Mouse (Mus musculus) midbrain, postnatal 0 days (tissue): ENCODE data around the gene Rere. TPM values are rescaled to one million over a fixed set of nuclear protein-coding genes. Genes with fewer than 3 reads are reported as not detected.
"Not testable (repeated sequence)": the region's sequence is repeated elsewhere in the genome, so short reads cannot be mapped to it uniquely, and the experiment has no call there.

Experiments used
- ATAC-seq: fragments of 200-750 bp; cut with Nextera tagmentation; 2 replicates; pipeline ENCODE4 v1.8.0; 2017; ENCODE audit warnings: moderate number of reproducible peaks, mild to moderate bottlenecking, moderate TSS enrichment, moderate library complexity; ENCODE audit not compliant: low FRiP score
- DNase-seq: peaks from one replicate; pipeline ENCODE4 v3.0.0-alpha.2; 2015; ENCODE audit warnings: low spot score
- H3K27ac ChIP-seq: fragments of 300-500 bp; sonication (generic); 2 replicates; pipeline ENCODE4 v1.5.1; 2014; ENCODE audit warnings: low read depth, mild to moderate bottlenecking, low read length, mixed read lengths
- H3K27me3 ChIP-seq: fragments of 300-500 bp; sonication (generic); 2 replicates; pipeline ENCODE4 v1.6.1; 2014; ENCODE audit warnings: low read length, control low read depth, mixed read lengths; ENCODE audit not compliant: insufficient read depth
- H3K36me3 ChIP-seq: fragments of 300-500 bp; sonication (generic); 2 replicates; pipeline ENCODE4 v1.6.1; 2014; ENCODE audit warnings: low read length, control low read depth, mixed read lengths; ENCODE audit not compliant: insufficient read depth
- H3K4me1 ChIP-seq: fragments of 300-500 bp; sonication (generic); 2 replicates; pipeline ENCODE4 v1.6.1; 2014; ENCODE audit warnings: mild to moderate bottlenecking, control low read depth, antibody characterized with exemption, low read length, mixed read lengths; ENCODE audit not compliant: insufficient read depth
- H3K4me2 ChIP-seq: fragments of 300-500 bp; sonication (generic); 2 replicates; pipeline ENCODE4 v1.6.1; 2014; ENCODE audit warnings: low read depth, mild to moderate bottlenecking, low read length, mixed read lengths; ENCODE audit not compliant: poor library complexity, severe bottlenecking
- H3K4me3 ChIP-seq: fragments of 300-500 bp; sonication (generic); 2 replicates; pipeline ENCODE4 v1.5.1; 2014; ENCODE audit warnings: low read depth, mild to moderate bottlenecking, low read length, moderate library complexity
- H3K9ac ChIP-seq: fragments of 300-500 bp; sonication (generic); replicated peaks from 2 replicates; pipeline ENCODE4 v1.6.1; 2014; ENCODE audit warnings: mild to moderate bottlenecking, low read length, moderate library complexity, mixed read lengths; ENCODE audit not compliant: poor library complexity, severe bottlenecking
- H3K9me3 ChIP-seq: fragments of 300-500 bp; sonication (generic); 2 replicates; pipeline ENCODE4 v1.6.1; 2016; ENCODE audit warnings: low read length, control low read depth
- CTCF ChIP-seq: IDR thresholded peaks from 2 replicates; pipeline ENCODE4 v1.5.1; 2016; ENCODE audit warnings: antibody characterized with exemption, mild to moderate bottlenecking
- WGBS: fragments of 180-500 bp; shearing (Covaris S2); extraction: QIAGEN DNeasy Blood & Tissue Kit; methylation state at CpG from one replicate; pipeline ENCODE4 v1.1.7; 2014; 5-methylcytosine and 5-hydroxymethylcytosine counted together
- polyA plus RNA-seq: library from polyadenylated mRNA; unstranded; fragments of >200 nt; fragmentation: Nextera tagmentation; extraction: Ambion mirVana; gene quantifications from 2 replicates; pipeline ENCODE4 v1.2.1, GENCODE M21; 2015
- total RNA-seq: library from RNA; depleted of rRNA; stranded (reverse); fragments of >200 nt; gene quantifications from 2 replicates; pipeline ENCODE4 v1.2.3, GENCODE M21; 2014

Gene Rere
- total and polyA plus RNA-seq, 2 experiments from 2014 or later: 22.7 to 36.8 TPM

DNA sequence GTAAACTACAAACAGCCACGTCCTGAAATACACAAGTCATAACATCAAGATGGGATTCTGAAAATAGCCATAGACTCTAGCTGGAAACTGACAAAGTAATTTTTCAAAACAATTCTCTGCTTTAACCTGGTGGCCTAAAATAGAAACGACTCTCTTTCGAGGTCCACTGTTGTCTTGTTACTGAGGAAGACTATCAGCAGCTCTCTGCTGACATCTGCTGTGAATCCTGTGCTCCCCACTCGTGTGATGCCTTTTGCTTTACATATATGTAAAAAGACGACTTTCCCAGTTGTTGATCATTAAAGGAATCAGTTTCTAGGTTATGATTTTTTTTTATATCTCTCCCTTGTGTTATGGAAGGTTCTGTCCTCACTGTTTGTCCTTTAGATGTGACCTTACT lies 194.8 kb downstream of the Rere start:
- ATAC-seq: no peak
- Histone ChIP-seq H3K4me3 (no peak overlapping the region), H3K4me1 (no peaks in the 10 kb centered on the region), H3K27ac (no peak overlapping the region), H3K9me3 (no peaks in the 10 kb centered on the region), H3K36me3 (0 out of 2 replicates have a peak, but pooled peaks cover 9% of the 10 kb centered on the region), H3K27me3 (no peaks in the 10 kb centered on the region), H3K4me2 (no peak overlapping the region), H3K9ac (no peak overlapping the region)
- DNase-seq: peak; percentile 32
- 51% methylated on average over 5 of the region's 5 CpGs for WGBS
- peak; percentile 63 for TF ChIP-seq CTCF

DNA sequence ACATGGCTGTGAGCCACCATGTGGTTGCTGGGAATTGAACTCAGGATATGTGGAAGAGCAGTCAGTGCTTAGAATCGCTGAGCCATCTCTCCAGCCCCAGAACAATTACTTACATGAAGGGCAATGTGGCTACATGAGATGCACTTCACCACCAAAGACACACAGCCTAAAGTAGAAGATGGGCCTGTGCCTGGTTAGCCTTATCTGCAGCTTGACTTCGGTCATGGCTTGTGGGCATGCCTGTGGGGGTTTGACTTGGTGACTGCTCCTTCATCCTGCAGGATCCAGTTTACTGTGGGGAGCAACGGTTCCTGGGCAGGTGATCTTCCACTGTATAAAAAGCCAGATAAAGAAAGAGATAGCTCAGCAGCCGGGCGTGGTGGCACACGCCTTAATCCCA lies 196.6 kb downstream of the Rere start:
- 93% methylated on average over 6 of the region's 6 CpGs for WGBS

GRCm38 (mm10) chr4:150483081-150483480 lies 201.6 kb downstream of the Rere start:
- 0 out of 2 replicates have a peak, but pooled peaks cover 14% of the 10 kb centered on the region for H3K36me3 ChIP-seq
- not testable (repeated sequence) for H3K4me3 ChIP-seq, H3K27me3 ChIP-seq, H3K9me3 ChIP-seq, H3K4me2 ChIP-seq, H3K9ac ChIP-seq, H3K4me1 ChIP-seq, ATAC-seq, H3K27ac ChIP-seq, DNase-seq
- WGBS: 90% methylated on average over 5 of the region's 5 CpGs

More for the DNA sequence above, 196.6 kb downstream of the Rere start:
- Histone ChIP-seq H3K27ac (no peak overlapping the region), H3K27me3 (no peaks in the 10 kb centered on the region), H3K4me2 (no peak overlapping the region), H3K36me3 (0 out of 2 replicates have a peak, but pooled peaks cover 13% of the 10 kb centered on the region), H3K9ac (no peak overlapping the region), H3K9me3 (no peaks in the 10 kb centered on the region), H3K4me3 (no peak overlapping the region), H3K4me1 (no peaks in the 10 kb centered on the region)
- no peak for DNase-seq
- no peak; the same call in 1 of the 2 replicates for TF ChIP-seq CTCF
- ATAC-seq: no peak

GRCm38 (mm10) chr4:150486097-150486496 lies 204.7 kb downstream of the Rere start:
- H3K4me3 ChIP-seq: no peak overlapping the region
- H3K4me1 ChIP-seq: peaks cover 13% of the 10 kb centered on the region; the same call in 1 of the 2 replicates

GRCm38 (mm10) chr4:150487109-150487508 lies 205.7 kb downstream of the Rere start:
- no peaks in the 10 kb centered on the region for H3K27me3 ChIP-seq
- TF ChIP-seq CTCF: no peak
- H3K4me1 ChIP-seq: peaks cover 13% of the 10 kb centered on the region; the same call in 1 of the 2 replicates
- no peak overlapping the region for H3K4me2 ChIP-seq
- no peak for ATAC-seq
- H3K36me3 ChIP-seq: 0 out of 2 replicates have a peak, but pooled peaks cover 5% of the 10 kb centered on the region
- H3K4me3 ChIP-seq: no peak overlapping the region
- no peak overlapping the region for H3K9ac ChIP-seq
- H3K9me3 ChIP-seq: no peaks in the 10 kb centered on the region
- 63% methylated on average over 5 of the region's 5 CpGs for WGBS
- H3K27ac ChIP-seq: no peak overlapping the region
- no peak for DNase-seq

More at GRCm38 (mm10) chr4:150486097-150486496, 204.7 kb downstream of the Rere start:
- 58% methylated on average over 2 of the region's 2 CpGs for WGBS
- Histone ChIP-seq H3K9me3 (no peaks in the 10 kb centered on the region), H3K36me3 (0 out of 2 replicates have a peak, but pooled peaks cover 6% of the 10 kb centered on the region), H3K27me3 (no peaks in the 10 kb centered on the region), H3K9ac (no peak overlapping the region), H3K4me2 (no peak overlapping the region), H3K27ac (no peak overlapping the region)
- TF ChIP-seq CTCF: no peak
- DNase-seq: no peak
- ATAC-seq: no peak

GRCm38 (mm10) chr4:150488096-150488748 lies 206.8 kb downstream of the Rere start:
- peaks cover 13% of the 10 kb centered on the region; the same call in 1 of the 2 replicates for H3K4me1 ChIP-seq
- peak overlapping the region; percentile 42 for H3K4me3 ChIP-seq
- H3K9me3 ChIP-seq: no peaks in the 10 kb centered on the region
- peak overlapping the region; percentile 60 for H3K4me2 ChIP-seq
- no peaks in the 10 kb centered on the region for H3K27me3 ChIP-seq
- H3K9ac ChIP-seq: peak overlapping the region; percentile 54
- peak overlapping the region; percentile 84 for H3K27ac ChIP-seq
- H3K36me3 ChIP-seq: 0 out of 2 replicates have a peak, but pooled peaks cover 3% of the 10 kb centered on the region
- 8% methylated on average over 12 of the region's 12 CpGs for WGBS
- ATAC-seq (peak; percentile 93), DNase-seq (peak; percentile 97)
- peak; percentile 3; the same call in 1 of the 2 replicates for TF ChIP-seq CTCF
